Mouse (Mus musculus): ENCODE measurements around the gene Arl14ep.
A peak's percentile ranks its signal among the peaks of the same experiment; 100 is the strongest.
"Not testable (repeated sequence)": the region's sequence is repeated elsewhere in the genome, so short reads cannot be mapped to it uniquely, and the experiment has no call there.

The Arl14ep gene

DNA sequence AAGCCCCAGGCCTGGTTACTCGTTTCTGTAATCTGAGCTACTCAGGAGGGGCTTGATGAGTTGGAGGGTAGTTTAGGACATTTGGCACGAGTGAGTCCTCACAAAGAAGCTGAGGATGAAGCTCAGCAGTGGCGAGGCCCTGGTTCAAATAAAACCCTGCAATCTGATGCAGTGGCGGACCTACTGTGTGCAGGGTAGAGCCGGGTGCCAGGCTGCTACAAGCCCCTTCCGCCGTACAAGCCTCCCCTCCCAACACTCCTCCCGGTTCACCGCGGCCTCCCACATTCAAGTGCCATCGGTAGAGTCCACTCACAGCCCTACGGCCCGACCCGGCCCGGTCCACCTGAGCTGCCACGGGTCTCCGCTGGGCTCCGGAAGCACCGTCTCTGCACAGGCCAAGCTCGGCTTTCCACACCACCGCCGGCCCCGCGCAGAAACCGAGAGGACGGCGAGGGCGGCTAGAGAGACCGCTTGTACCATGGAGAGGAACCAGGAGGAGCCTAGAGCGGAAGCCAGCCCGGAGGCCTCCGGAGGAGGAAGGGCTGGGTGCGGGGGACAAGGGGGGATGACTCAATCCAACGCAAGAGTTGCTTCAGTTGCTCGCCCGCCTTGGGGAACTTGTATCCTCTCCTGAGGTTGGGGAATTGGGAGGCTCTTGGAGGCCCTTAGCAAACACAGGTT is at the start of gene Arl14ep:
TSS of gene Arl14ep (minus strand) at position 466 of the 681 bp plus-strand sequence.
- DNase-seq (ENCODE audit: low spot score) = peak; percentile 86

DNA sequence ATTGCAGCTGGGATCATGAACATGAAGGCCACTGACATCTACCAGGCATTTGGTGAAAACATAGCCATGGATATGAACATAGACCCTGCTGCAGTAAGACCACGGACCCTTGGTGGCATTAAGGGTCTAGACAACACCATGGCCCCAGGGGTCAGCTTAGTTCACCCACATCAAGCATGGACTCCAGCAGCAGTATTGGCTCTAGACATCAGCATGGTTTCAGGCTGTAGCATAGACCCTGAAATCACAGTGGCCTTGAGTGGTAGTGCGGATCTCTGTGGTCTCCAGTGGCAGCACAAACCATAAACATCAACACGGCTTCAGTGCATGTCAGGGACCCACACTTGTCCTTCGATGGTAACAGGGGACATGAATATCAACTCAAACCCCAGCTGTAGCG is 48.5 kb upstream of the Arl14ep start:
- DNase-seq (ENCODE audit: low spot score) = no peak

GRCm38 (mm10) chr2:107019331-107019730 is 45.1 kb upstream of the Arl14ep start:
- DNase-seq (ENCODE audit: low spot score) = no peak

GRCm38 (mm10) chr2:107013161-107013560 is 38.9 kb upstream of the Arl14ep start:
- DNase-seq (ENCODE audit: low spot score) = no peak

GRCm38 (mm10) chr2:107012318-107012717 is 38.1 kb upstream of the Arl14ep start:
- no peak for DNase-seq (ENCODE audit: low spot score)

DNA sequence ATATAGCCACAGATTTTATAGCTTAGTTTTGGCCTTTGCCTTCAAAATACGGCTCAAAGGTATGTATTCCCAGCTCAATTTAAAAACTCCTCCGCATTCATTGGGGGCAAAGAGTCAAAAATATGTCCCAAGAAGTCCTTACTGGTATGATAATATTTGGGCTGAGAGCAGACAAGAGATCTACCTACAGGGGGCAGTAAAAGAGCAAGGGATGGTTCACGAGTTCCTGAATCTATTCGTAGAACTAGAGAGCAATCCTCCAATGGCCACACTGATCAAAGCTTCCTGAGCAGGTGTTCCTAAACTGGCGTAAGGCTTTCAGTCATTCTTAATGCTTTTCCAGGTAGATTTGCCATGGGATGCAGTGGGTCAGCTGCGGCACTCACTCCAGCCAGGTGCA is 35.9 kb upstream of the Arl14ep start:
- DNase-seq (ENCODE audit: low spot score) = no peak

GRCm38 (mm10) chr2:107006378-107006777 is 32.2 kb upstream of the Arl14ep start:
- no peak for DNase-seq (ENCODE audit: low spot score)

DNA sequence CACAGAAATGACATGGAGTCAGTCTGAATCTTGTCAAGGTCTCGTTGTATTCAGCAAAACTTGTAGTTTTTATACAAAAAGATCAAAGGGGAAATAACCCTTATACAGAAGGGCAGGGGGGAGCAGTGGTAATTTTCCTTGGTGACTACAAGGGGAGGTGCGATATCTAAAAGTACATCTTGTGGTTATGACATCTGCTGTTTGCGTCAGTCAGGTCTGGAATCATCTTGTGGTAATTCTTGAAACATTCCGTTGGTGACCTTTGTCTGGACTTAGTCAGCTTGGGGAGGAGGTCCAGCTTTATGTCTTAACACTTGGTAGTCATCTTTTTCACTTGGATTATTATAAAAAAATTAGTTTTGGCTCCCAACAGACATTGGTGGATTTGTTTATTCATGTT is 31.7 kb upstream of the Arl14ep start:
- not testable (repeated sequence) for DNase-seq (ENCODE audit: low spot score)

GRCm38 (mm10) chr2:106991261-106991660 is 17.0 kb upstream of the Arl14ep start:
- no peak for DNase-seq (ENCODE audit: low spot score)

DNA sequence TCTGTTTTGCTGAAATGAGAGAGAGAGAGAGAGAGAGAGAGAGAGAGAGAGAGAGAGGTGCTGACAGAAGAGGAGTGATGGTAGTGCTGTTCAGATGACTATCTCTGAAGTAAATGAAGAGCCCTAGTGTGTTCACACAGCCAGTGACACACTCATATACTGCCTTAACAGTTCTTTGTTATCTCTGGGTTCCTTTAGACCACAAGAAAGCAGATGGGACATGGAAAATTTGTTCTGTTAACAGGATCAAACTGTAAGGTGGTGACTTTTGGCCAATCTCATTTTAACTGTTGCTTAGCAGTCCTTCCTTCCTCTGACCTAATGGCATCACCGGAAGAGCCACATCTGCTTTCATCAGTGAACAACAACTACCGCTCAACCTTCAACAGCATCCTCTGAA is 10.7 kb upstream of the Arl14ep start:
- no peak for DNase-seq (ENCODE audit: low spot score)

- DNase-seq (ENCODE audit: low spot score) = no peak
Measured at GRCm38 (mm10) chr2:106982503-106982902, 8.3 kb upstream of the Arl14ep start.

GRCm38 (mm10) chr2:106976472-106976871 is 2.2 kb upstream of the Arl14ep start:
- no peak for DNase-seq (ENCODE audit: low spot score)

GRCm38 (mm10) chr2:106973332-106973958 is 779 bp downstream of the Arl14ep start:
- DNase-seq (ENCODE audit: low spot score) = no peak

- DNase-seq (ENCODE audit: low spot score) = no peak
Measured at GRCm38 (mm10) chr2:106972851-106973250, 1.4 kb downstream of the Arl14ep start.

- DNase-seq (ENCODE audit: low spot score) = no peak
Measured at GRCm38 (mm10) chr2:106970971-106971370, 3.3 kb downstream of the Arl14ep start.

GRCm38 (mm10) chr2:106968320-106968719 is 5.9 kb downstream of the Arl14ep start:
- DNase-seq (ENCODE audit: low spot score) = peak; percentile 45

GRCm38 (mm10) chr2:106963560-106963959 is 10.7 kb downstream of the Arl14ep start:
- no peak for DNase-seq (ENCODE audit: low spot score)

DNA sequence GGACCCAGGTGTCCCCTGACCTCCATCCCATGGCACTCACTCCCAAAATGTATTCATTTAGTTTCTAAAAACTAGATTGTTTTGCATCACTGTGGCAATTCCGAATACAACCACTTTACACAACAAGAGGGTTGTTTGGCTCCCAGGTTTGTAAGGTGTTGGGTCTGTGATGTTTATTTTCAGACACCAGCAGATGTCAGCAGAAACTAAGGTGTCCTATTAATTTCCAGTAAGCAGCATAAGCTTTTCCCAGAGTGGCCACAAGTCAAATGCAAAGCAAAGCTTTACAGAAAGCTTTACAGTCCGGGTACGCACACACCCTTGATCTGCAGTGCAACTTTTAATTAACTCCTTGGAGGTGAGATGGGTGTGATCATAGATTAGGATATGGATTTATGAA is 12.6 kb downstream of the Arl14ep start:
- DNase-seq (ENCODE audit: low spot score) = no peak

DNA sequence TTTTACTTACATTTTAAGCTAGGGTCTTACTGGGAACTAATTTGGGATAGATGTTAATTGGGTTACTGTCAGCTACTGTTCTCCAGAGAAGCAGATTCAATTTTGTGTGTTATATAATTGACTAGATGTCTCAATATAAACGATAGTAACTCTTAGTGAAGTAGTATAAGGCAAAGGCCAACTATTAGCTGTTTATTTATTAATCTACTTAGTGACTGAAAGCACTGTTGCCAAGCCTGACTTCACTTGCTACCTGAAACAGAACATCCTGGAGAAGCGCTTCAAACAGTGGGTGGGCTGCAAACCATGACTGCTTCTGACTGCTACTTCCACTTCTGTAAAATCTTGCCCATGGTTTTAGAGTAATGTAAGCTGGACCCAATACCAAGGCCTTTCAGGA is 13.2 kb downstream of the Arl14ep start:
- no peak for DNase-seq (ENCODE audit: low spot score)

DNA sequence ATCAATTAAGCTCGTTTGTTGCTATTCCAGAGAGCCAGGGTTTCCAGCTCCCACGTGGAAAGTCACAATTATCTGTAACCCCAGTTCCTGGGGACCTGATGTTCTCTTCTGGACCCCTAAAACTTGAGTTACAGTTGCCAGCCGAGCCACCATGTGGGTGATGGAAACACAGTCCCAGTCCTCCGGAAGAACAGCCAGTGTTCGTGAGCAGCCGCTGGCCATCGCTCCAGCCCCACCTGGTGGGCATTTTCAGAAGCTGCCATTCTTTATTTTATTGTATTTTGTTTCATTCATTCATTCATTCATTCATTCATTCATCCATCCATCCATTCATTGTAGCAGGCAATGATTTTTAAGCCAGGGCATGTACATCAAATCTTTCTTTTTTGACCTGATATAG is 14.0 kb downstream of the Arl14ep start:
- DNase-seq (ENCODE audit: low spot score) = no peak

DNA sequence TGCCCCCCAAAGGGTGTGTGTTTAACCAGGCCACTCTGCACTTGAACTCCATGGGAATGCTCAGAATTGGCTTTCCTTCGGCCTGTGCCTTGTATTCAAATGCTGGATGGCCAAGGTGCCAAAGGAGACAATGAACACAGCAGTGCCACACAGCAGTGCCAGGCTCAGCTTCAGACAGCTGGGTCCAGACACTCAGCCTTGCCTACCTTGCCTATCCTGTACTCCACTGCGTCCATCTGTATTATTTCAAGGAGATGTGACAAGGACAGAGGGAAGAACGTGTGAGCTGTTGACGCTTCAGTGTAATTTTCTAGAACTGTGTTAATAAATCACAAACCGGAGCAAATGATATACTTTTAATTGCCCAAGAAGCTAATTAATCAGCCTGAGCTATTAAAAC is 14.8 kb downstream of the Arl14ep start:
- DNase-seq (ENCODE audit: low spot score) = no peak

- DNase-seq (ENCODE audit: low spot score) = no peak
Measured at GRCm38 (mm10) chr2:106958916-106959315, 15.3 kb downstream of the Arl14ep start.

DNA sequence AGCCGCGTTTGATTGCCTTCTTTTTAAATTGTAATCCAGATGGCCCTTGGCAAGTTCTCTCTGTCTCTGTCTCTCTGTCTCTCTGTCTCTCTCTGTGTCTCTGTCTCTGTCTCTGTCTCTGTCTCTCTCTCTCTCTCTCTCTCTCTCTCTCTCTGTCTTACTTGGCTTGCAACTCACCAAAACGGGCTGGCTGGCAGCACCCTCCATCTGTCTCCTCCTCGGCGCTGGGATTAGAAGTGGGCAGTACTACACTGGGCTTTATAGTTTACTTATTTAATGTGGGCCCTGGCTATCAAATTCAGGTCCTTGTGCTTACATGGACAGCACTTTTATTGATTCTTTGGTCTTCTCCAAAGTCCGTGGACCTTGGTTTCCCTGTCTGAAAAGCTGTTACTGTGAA is 18.1 kb downstream of the Arl14ep start:
- DNase-seq (ENCODE audit: low spot score) = no peak

GRCm38 (mm10) chr2:106955621-106956020 is 18.6 kb downstream of the Arl14ep start:
- DNase-seq (ENCODE audit: low spot score) = no peak

Measured in testis, postnatal 10 days (tissue).